Comparison of ENCODE assay signal across 8 mouse cellular contexts in genomic region chr11:102284501-102285094, GRCm38 (mm10). TPM values are rescaled to one million over a fixed set of nuclear protein-coding genes. Genes with fewer than 3 reads are reported as not detected.
DNase-seq lines count a peak whose midpoint lies in the region; ATAC-seq and TF ChIP-seq lines count a peak whose summit lies in the region.

Gene Tmub2 (plus strand): TSS chr11:102284931.

- H3K9ac ChIP-seq in MEL (ENCODE audit: control insufficient read depth, low read depth, low read length, poor library complexity, severe bottlenecking), result peak within 1 kb of the TSS; percentile 83
- H3K9ac ChIP-seq in forebrain, postnatal 0 days, result peak within 1 kb of the TSS; percentile 70
- H3K9ac ChIP-seq in lung, embryonic 15.5 days, result peak within 1 kb of the TSS; percentile 88

- H3K9me3 ChIP-seq in MEL (replicated peaks; ENCODE audit: insufficient read depth, low read length), result no peaks in the 10 kb centered on the region
- H3K9me3 ChIP-seq in forebrain, postnatal 0 days (ENCODE audit: low read length), result no peaks in the 10 kb centered on the region
- H3K9me3 ChIP-seq in lung, embryonic 15.5 days, result no peaks in the 10 kb centered on the region

- H3K4me3 ChIP-seq in MEL (ENCODE audit: control insufficient read depth in 1 of 2, insufficient read depth in 1 of 2, low read depth in 2 of 2, low read length in 2 of 2), result peak within 1 kb of the TSS; percentile 69 to 81
- peak within 1 kb of the TSS; percentile 97 for H3K4me3 ChIP-seq in cerebellum, adult 2 months (replicated peaks; ENCODE audit: insufficient read depth, low read depth, low read length)
- H3K4me3 ChIP-seq in forebrain, postnatal 0 days (ENCODE audit: low read depth, low read length), result peak within 1 kb of the TSS; percentile 73
- peak within 1 kb of the TSS; percentile 82 for H3K4me3 ChIP-seq in lung, embryonic 15.5 days

- H3K4me1 ChIP-seq in MEL (ENCODE audit: control insufficient read depth in 1 of 2, insufficient read depth in 2 of 2, low read length in 2 of 2), result peaks cover 0 to 3% of the 10 kb centered on the region in 2 experiments; a peak in 2 of 4 replicates
- H3K4me1 ChIP-seq in cerebellum, adult 2 months (ENCODE audit: control insufficient read depth, insufficient read depth, low read length), result no peaks in the 10 kb centered on the region
- H3K4me1 ChIP-seq in forebrain, postnatal 0 days (ENCODE audit: insufficient read depth), result peaks cover 11% of the 10 kb centered on the region; the same call in 1 of the 2 replicates
- peaks cover 14% of the 10 kb centered on the region for H3K4me1 ChIP-seq in lung, embryonic 15.5 days

- ATAC-seq in forebrain, postnatal 0 days, result peak; percentile 96
- peak; percentile 93 for ATAC-seq in lung, embryonic 15.5 days (ENCODE audit: borderline replicate concordance, extremely low read depth, low FRiP score, low TSS enrichment)

- DNase-seq in MEL (ENCODE audit: low read depth, low spot score), result peak; percentile 100
- DNase-seq in cerebellum, adult 2 months, result peak; percentile 96
- DNase-seq in forebrain, postnatal 0 days, result peak; percentile 98
- peak; percentile 96 for DNase-seq in heart, postnatal 4 days
- DNase-seq in layer of hippocampus, adult 8-10 months (ENCODE audit: low spot score in 2 of 2), result peak; percentile 96 to 97
- DNase-seq in ovary, adult 18-20 months (ENCODE audit: low spot score), result peak; percentile 96
- peak; percentile 98 for DNase-seq in thymus, postnatal 0 days (ENCODE audit: low spot score)

- peak within 1 kb of the TSS; percentile 91 for H3K27ac ChIP-seq in MEL (ENCODE audit: control insufficient read depth, low read depth, low read length)
- H3K27ac ChIP-seq in cerebellum, adult 2 months (ENCODE audit: insufficient read depth, low read length), result peak within 1 kb of the TSS; percentile 91
- H3K27ac ChIP-seq in forebrain, postnatal 0 days (ENCODE audit: low read depth, low read length), result peak within 1 kb of the TSS; percentile 81
- peak within 1 kb of the TSS; percentile 80 for H3K27ac ChIP-seq in lung, embryonic 15.5 days

- TF ChIP-seq CTCF in MEL (IDR thresholded peaks at IDR 0.05 in 2 of 3, conservative IDR thresholded peaks at IDR 0.05 in 1 of 3; ENCODE audit: control insufficient read depth in 1 of 3, insufficient read depth in 1 of 3, low read depth in 2 of 3, low read length in 3 of 3, poor library complexity in 1 of 3, severe bottlenecking in 1 of 3), result no peak
- no peak for TF ChIP-seq CTCF in cerebellum, adult 2 months (IDR thresholded peaks at IDR 0.05; ENCODE audit: borderline replicate concordance, insufficient read depth, low read depth, low read length)
- peak; percentile 13; the same call in 1 of the 2 replicates for TF ChIP-seq CTCF in forebrain, postnatal 0 days (IDR thresholded peaks at IDR 0.05; ENCODE audit: low read depth)

- WGBS in cerebellum, adult 2 months, result under 1% methylated on average over 32 of the region's 32 CpGs
- under 1% methylated on average over 32 of the region's 32 CpGs for WGBS in forebrain, postnatal 0 days
- WGBS in lung, embryonic 15.5 days, result under 1% methylated on average over 32 of the region's 32 CpGs

- no peak for TF ChIP-seq EP300 in MEL (IDR thresholded peaks at IDR 0.05; ENCODE audit: low read depth in 1 of 2, low read length in 2 of 2)

- peak within 1 kb of the TSS; percentile 79 for H3K4me2 ChIP-seq in forebrain, postnatal 0 days (ENCODE audit: low read depth)
- peak within 1 kb of the TSS; percentile 74 for H3K4me2 ChIP-seq in lung, embryonic 15.5 days

- TF ChIP-seq POLR2A in MEL (IDR thresholded peaks at IDR 0.05; ENCODE audit: control insufficient read depth in 1 of 2, insufficient read depth in 1 of 2, low read depth in 1 of 2, low read length in 2 of 2, poor library complexity in 1 of 2), result peak in 1 of 2 experiments; percentile 76; a peak in 2 of 4 replicates
- TF ChIP-seq POLR2A in cerebellum, adult 2 months (IDR thresholded peaks at IDR 0.05; ENCODE audit: borderline replicate concordance, insufficient read depth, low read length), result no peak

- no peak for TF ChIP-seq RAD21 in MEL (IDR thresholded peaks at IDR 0.05; ENCODE audit: low read depth, low read length)

- peaks cover 0 to 6% of the 10 kb centered on the region in 2 experiments; a peak in 2 of 4 replicates for H3K36me3 ChIP-seq in MEL (ENCODE audit: control insufficient read depth in 1 of 2, insufficient read depth in 2 of 2, low read length in 2 of 2)
- peaks cover 20% of the 10 kb centered on the region for H3K36me3 ChIP-seq in forebrain, postnatal 0 days (ENCODE audit: insufficient read depth)
- peaks cover 18% of the 10 kb centered on the region for H3K36me3 ChIP-seq in lung, embryonic 15.5 days

- no peaks in the 10 kb centered on the region for H3K27me3 ChIP-seq in MEL (ENCODE audit: control insufficient read depth in 1 of 2, insufficient read depth in 2 of 2, low read length in 2 of 2)
- no peaks in the 10 kb centered on the region for H3K27me3 ChIP-seq in cerebellum, adult 2 months (ENCODE audit: control insufficient read depth, insufficient read depth, low read length)
- no peaks in the 10 kb centered on the region for H3K27me3 ChIP-seq in forebrain, postnatal 0 days (ENCODE audit: insufficient read depth, low read length)
- H3K27me3 ChIP-seq in lung, embryonic 15.5 days, result no peaks in the 10 kb centered on the region

- peaks cover 9% of the 10 kb centered on the region for H3K79me2 ChIP-seq in MEL (ENCODE audit: control insufficient read depth, insufficient read depth, low read length, poor library complexity)

TF ChIP-seq in MEL, 35 proteins besides CTCF, POLR2A, EP300 and RAD21 (continues in another document):
- no peak for TF ChIP-seq ZMIZ1 (IDR thresholded peaks at IDR 0.05; ENCODE audit: low read depth, low read length)
- 0 out of 2 replicates have a peak, but pooled peaks have one; percentile 33 for TF ChIP-seq GATA1 (IDR thresholded peaks at IDR 0.05; ENCODE audit: low read depth, low read length)
- peak; percentile 91; the same call in 1 of the 2 replicates for TF ChIP-seq GABPA (IDR thresholded peaks at IDR 0.05; ENCODE audit: low read depth, low read length)
- no peak; the same call in none of the 2 replicates for TF ChIP-seq MXI1 (IDR thresholded peaks at IDR 0.05; ENCODE audit: low read depth, low read length)
- TF ChIP-seq ZNF384 (IDR thresholded peaks at IDR 0.05; ENCODE audit: low read depth, low read length), result no peak
- TF ChIP-seq ZKSCAN1 (IDR thresholded peaks at IDR 0.05; ENCODE audit: low read depth, low read length), result no peak
- TF ChIP-seq ZC3H11A (IDR thresholded peaks at IDR 0.05; ENCODE audit: low read depth, low read length), result no peak
- peak; percentile 89 for TF ChIP-seq ETS1 (IDR thresholded peaks at IDR 0.05; ENCODE audit: low read depth, low read length)
- TF ChIP-seq HCFC1 (IDR thresholded peaks at IDR 0.05; ENCODE audit: low read depth, low read length), result peak; percentile 94
- TF ChIP-seq TBP (IDR thresholded peaks at IDR 0.05; ENCODE audit: low read depth, low read length), result peak; percentile 64
- peak; percentile 51 for TF ChIP-seq NELFE (IDR thresholded peaks at IDR 0.05; ENCODE audit: low read depth, low read length)
- no peak for TF ChIP-seq SMC3 (IDR thresholded peaks at IDR 0.05; ENCODE audit: low read depth, low read length)
- peak; percentile 64; the same call in 1 of the 2 replicates for TF ChIP-seq MAX (IDR thresholded peaks at IDR 0.05; ENCODE audit: low read length)
- TF ChIP-seq TAL1 (IDR thresholded peaks at IDR 0.05; ENCODE audit: low read length), result no peak
- TF ChIP-seq CHD1 (IDR thresholded peaks at IDR 0.05; ENCODE audit: low read depth, low read length), result no peak
- peak; percentile 83; the same call in 1 of the 2 replicates for TF ChIP-seq MAZ (IDR thresholded peaks at IDR 0.05; ENCODE audit: low read depth, low read length)
- TF ChIP-seq E2F4 (IDR thresholded peaks at IDR 0.05; ENCODE audit: borderline replicate concordance, low read depth, low read length), result peak; percentile 94
- peak; percentile 97 for TF ChIP-seq ELF1 (IDR thresholded peaks at IDR 0.05; ENCODE audit: low read depth, low read length)
- peak; percentile 8; the same call in 1 of the 2 replicates for TF ChIP-seq RCOR1 (IDR thresholded peaks at IDR 0.05; ENCODE audit: low read depth, low read length)
- TF ChIP-seq MYB (IDR thresholded peaks at IDR 0.05; ENCODE audit: low read depth, low read length), result peak; percentile 64
- no peak for TF ChIP-seq BHLHE40 (IDR thresholded peaks at IDR 0.05; ENCODE audit: borderline replicate concordance, low read depth, low read length)
- TF ChIP-seq POLR2AphosphoS2 (IDR thresholded peaks at IDR 0.05; ENCODE audit: low read length), result peak; percentile 65; the same call in 1 of the 2 replicates
- TF ChIP-seq USF2 (IDR thresholded peaks at IDR 0.05; ENCODE audit: borderline replicate concordance in 1 of 2, insufficient read depth in 1 of 2, low read depth in 1 of 2, low read length in 2 of 2), result no peak
- no peak for TF ChIP-seq NRF1 (IDR thresholded peaks at IDR 0.05; ENCODE audit: insufficient read depth, low read depth, low read length, poor library complexity, severe bottlenecking)
- TF ChIP-seq KAT2A (conservative IDR thresholded peaks at IDR 0.05; ENCODE audit: low read depth, low read length), result peak; percentile 68; the same call in 1 of the 2 replicates
- no peak; the same call in 1 of the 2 replicates for TF ChIP-seq TCF12 (IDR thresholded peaks at IDR 0.05; ENCODE audit: low read depth, low read length)
- TF ChIP-seq MYC (IDR thresholded peaks at IDR 0.05; ENCODE audit: low read depth, low read length), result no peak; the same call in 1 of the 2 replicates
- TF ChIP-seq POLR2AphosphoS5 (IDR thresholded peaks at IDR 0.05; ENCODE audit: borderline replicate concordance, low read depth, low read length), result no peak
- no peak for TF ChIP-seq JUND (IDR thresholded peaks at IDR 0.05; ENCODE audit: low read depth, low read length)
- TF ChIP-seq MEF2A (IDR thresholded peaks at IDR 0.05; ENCODE audit: extremely low read depth, insufficient replicate concordance, low read depth, low read length, poor library complexity, severe bottlenecking), result no peak

RNA-seq across cellular contexts. Expression of gene Tmub2, which starts in this region (rescaled TPM):
- total RNA-seq in MEL (2012; rRNA removed), result 27.0 and 29.3 TPM in 2 replicates
- polyA plus RNA-seq in MEL (2012; ENCODE audit: insufficient read depth in 1 of 2, insufficient read length in 2 of 2, low read depth in 1 of 2, low replicate concordance in 2 of 2, missing spikeins in 1 of 2), result 10 to 100 TPM in 1 of 2 experiments, not detected in 1; 40.5 TPM
- 82.7 and 85.3 TPM in 2 replicates for polyA plus RNA-seq in cerebellum, adult 2 months (2012; rRNA removed)
- total RNA-seq in forebrain, postnatal 0 days (2014; rRNA removed), result 72.5 and 77.4 TPM in 2 replicates
- 63.0 and 67.0 TPM in 2 replicates for polyA plus RNA-seq in forebrain, postnatal 0 days (2015; fragmentation: Nextera tagmentation; extraction: Ambion mirVana)
- total RNA-seq in heart, postnatal 4 days (2021), result 10 to 100 TPM; 26.6 to 27.7 TPM
- total RNA-seq in layer of hippocampus, adult 8-10 months (2022), result 10 to 100 TPM; 61.4 to 72.0 (median 67.7) TPM
- 48.7 and 51.4 TPM in 2 replicates for polyA plus RNA-seq in lung, embryonic 15.5 days (2015; fragmentation: Nextera tagmentation; extraction: Ambion mirVana)
- polyA plus RNA-seq in thymus, postnatal 0 days (2015; fragmentation: Nextera tagmentation; extraction: Ambion mirVana), result 41.1 and 45.1 TPM in 2 replicates

Comparison
In these comparisons a context has a peak if more than half of its experiments do, and no peak if none do; other contexts are left out.
1. Peak in every context shown above with its lines: DNase-seq, ATAC-seq, H3K4me3 ChIP-seq and H3K27ac ChIP-seq.